Mouse (Mus musculus) liver (tissue): ENCODE data around the gene Kcnab2.
A peak's percentile ranks its signal among the peaks of the same experiment; 100 is the strongest.

Experiments
- DNase-seq: peaks from one replicate; pipeline ENCODE4 v3.0.0-alpha.2; 2020; ENCODE audit warnings: mixed read lengths

Gene Kcnab2

DNA sequence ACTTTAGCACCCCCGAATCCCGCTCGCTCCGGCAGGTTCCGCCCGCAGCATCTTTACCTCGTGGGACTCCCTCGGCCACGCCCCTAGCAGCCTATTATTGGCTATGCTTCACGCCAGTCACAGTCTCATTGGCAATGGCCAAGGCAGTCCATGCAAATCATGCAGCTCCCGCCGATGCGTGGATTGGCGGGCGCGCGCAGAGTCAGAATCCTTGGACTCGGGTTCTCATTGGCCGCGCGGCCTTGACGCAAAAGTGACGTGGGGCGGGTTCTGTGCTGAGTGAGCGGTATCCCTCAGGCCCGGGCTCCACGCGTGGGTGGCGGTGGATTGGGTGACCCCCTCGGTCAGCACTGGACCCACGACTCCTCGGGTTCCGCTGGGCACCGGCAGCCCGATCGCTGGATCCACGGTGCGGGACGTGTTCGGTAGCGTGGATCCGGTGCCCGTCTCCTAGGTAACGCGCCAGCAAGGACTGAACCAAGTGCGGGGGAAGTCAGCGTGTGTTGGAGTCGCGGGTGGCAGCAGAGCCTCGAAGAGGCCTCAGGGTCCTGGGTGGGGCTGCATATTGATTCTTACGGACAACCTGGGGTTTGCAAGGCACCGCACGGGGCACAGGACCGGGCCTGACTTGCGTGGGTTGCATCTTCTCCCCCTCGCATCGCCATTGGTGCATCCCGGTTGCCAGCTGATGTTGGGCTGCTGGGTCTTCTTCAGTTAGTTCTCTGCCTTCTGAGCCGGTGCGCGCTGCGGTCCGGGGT is at the start of gene Kcnab2:
Gene Kcnab2, minus strand, starts transcription at position 406 of the 758 bp plus-strand sequence.
- DNase-seq, result peak; percentile 89

DNA sequence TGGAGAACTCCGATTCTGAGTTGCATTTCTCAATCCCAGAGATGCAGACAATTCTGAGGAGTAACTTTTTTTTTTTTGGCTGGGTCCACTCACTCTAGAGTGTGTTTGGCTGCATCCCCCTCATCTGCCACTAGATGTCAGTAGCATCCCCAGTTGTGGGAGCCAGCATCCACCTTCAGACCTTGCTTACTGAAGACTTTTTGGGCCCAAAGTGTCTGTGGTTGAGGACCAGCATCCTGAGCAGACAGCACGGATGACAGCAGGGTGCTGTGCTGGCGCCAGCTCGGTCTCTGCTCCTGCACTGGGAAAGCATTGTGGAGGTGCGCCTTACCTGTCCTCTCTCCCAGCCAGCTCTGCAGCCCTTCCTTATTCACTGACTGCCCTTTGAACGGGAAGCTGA is 42.4 kb upstream of the Kcnab2 start:
- peak; percentile 48 for DNase-seq

DNA sequence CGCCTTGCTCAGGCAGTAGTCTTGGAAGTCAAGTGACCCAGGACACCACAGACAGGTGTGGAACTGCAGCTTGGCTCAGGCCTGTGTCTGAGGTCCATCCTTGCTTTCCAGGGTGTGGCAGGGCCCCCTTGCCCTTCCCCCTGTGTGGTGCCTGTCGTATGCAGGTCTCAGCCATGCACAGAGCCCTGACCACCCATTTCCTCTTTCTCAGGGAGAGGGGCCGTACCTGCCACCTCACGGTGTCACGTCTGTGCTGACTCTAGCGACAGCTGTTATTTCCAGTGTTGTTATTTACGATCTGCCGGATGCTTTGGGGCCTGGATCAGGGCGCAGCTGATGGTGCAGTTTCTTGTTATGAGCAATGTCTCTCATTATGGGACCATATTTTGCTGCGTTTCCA is 41.4 kb upstream of the Kcnab2 start:
- no peak for DNase-seq

DNA sequence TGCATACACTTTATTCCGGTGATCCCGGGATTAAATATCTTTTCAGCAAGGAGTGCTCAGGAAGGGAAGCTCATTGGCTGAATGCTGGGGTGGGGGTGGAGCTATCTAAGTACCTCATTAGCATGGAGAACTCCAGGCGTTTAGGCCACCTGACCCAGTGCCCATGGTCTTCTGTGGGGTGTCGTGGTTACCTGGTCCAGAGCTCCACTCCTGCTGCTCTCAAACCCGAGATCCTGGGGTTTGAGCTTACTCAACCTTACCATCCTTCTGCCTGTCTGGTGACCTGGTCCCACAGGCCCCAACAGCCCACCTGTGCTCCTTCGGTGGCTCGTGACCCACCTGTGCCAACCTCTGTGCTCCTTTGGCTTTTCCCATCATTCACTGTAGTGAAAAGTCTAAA is 37.2 kb upstream of the Kcnab2 start:
- DNase-seq, result no peak

DNA sequence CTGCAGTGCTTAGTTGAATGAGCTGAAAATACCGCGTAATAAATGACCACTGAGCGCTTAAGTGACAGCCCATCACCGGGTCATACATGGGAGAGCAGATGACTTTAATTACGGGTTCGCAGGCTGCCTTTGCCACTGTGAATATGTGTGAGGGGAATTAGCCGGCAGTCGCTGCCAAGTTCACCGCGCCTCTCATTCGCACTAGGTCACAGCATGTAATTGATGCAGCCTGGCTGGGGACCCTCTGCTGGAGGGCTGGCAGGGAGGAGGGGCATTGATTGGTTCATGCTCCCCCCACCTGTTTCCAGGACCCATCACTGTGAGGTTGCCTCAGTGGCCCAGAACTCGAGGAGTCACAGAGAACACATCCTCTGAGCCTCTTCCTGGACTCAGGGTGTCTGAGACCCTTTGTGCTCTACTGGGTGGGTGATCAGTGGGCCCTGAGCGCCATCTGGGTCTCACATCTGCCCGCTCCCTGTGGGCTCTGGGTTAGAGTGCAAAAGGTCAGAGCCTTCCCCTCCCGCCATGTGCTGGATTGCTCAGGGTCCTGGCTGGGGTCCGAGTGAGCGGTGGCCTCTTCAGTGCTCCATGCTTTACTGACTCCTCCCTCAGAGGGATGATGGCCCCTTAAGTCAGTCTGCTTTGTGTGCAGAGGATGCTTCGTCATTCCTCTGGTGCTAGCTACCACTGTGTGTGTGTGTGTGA is 34.7 kb upstream of the Kcnab2 start:
- DNase-seq, result no peak

DNA sequence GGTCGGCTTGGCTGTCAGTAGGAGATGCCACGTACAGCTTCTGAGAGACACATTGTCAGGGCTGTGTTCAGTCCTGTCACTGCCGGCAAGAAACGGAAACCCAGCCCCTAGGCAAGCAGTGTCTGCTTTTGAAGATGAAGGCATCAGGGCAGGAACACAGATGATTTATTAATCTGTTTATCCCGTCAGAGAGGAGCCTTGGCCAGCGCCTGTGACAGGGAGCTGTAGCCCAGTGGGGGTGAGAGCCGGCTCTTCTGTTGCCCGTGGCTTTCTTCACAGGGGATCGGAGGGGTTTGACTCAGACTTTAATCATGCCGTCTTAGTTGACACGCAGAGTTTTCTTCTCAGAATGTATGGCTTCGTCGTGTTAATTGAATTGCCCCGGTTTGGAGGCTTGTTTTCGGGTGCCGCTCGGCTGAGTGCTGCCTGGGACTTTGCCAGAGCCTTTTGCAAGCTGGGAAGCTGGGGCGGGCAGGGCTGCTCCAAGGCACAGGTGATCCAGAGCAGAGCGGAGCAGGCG is 16.7 kb upstream of the Kcnab2 start:
- DNase-seq, result no peak

DNA sequence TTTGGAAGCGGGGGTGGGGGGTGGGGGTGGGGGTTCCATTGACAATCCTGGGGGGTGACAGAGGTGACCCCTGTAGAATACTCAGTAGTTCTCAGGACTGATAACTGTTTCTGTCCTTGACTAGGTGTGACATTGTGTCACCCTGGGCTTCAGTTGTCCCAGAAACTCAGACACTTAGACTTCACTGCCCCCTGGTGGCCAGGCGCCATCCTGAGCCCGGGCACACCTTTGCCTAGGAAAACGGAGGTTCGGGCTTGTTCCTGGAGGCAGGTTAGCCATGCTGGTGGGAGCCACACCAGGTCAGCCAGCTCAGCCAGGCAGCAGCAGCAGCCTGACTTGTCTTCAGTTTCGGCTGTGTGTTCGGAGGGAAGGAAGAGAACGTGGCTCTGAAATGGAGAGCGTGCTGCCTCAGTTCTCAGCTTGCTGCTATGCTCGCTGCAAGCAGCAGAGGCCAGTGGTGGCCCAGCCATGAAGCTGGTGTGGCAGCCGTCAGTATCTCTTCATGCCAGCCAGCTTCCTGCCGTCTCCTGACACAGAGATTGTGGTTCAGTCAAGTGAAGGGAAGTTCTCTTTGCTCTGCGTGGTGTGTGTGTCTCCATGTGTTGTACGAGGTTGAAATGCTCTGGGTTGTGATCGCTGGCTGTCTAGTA is 13.7 kb upstream of the Kcnab2 start:
- DNase-seq, result peak; percentile 58

DNA sequence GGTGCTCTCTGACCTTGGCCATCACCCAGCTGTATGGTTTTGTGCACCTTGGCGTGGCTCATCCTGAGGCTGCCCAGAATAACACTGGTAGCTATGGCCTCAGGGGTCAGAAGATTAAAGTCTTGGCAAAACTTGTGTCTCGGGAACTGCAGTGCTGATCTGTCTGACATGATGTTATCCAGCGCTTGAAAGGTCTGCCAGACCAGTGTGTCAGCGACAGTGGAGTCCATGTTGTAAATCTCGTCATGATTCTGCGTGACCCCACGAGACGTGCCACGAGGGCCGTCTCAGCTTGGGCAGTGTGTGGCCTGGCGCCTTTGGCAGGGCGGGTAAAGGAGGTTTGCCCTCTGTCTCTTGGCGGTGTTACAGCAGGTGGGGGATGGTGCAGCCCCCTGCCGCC is 12.6 kb upstream of the Kcnab2 start:
- DNase-seq, result no peak

DNA sequence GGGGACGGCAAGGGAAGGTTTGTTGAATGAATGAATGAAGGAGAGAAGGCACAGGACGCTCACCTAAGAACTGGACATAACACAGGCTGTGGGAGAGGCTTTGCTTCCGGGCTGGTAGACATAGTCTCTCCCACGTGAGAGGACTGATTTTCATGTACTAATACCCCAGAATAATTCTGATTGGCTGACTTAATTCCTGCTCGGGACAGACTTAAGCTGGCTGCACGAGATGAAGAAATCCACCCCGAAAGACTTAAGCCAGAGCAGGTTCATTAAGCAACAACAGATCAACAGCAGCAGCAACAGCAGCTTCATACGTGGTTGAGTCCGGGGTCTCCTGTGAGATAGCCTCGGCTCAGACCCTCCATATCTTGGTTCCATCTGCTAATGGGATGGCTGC is 10.4 kb upstream of the Kcnab2 start:
- DNase-seq, result no peak

DNA sequence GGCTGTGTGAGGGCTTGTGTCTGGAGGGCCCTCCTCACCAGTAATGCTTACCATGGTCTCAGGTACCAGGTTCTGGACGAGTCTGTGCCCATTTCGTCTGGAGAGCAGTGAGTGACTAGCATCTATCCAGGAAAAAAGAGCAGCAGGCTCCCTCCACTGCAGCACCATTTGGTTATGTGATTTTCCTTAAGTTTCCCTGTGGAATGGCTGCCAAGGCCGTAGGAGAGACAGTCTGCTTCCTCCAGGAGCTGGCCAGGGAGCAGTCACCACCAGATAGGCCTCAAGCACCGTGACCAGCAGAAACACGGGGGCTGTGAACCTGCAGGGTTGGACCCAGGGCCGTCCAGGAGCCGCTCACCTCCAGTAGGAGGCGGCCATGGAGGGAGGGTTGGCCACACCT is 2.8 kb upstream of the Kcnab2 start:
- DNase-seq, result no peak

DNA sequence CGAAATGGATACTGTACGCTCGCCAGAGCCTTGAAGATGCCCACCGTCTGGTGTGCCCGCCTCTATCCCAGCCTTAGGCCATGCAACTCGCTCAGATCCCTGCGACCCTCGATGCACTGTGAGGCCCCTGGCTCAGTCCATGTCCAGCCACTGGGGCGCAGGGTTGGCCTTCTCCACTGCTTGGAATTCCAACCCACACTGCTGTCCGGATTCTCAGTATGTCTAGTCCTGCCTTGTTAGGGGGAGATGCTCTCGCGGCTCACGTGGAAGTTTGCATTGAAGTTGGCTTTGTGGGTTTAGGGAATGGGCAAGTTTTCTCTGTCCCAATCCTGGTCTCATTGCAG is 525 bp upstream of the Kcnab2 start:
- DNase-seq, result no peak

DNA sequence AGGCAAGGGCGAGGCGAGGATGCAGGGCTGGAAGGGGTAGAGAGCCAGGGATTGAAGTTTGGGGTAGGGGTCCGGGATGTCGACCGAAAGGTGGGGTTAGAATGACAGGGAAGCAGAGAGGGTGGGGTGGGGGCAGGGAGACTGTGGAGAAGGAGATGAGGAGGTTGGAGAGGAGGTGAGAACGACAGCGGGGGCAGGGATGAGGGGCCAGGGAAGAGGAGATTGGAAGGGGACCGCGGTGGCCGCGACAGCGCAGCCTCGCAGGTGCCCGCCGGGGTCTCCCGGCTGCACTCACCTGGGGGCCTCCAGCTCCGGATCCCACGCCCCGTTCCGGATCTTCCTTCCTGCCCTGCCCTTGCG is 585 bp downstream of the Kcnab2 start:
- DNase-seq, result no peak

DNA sequence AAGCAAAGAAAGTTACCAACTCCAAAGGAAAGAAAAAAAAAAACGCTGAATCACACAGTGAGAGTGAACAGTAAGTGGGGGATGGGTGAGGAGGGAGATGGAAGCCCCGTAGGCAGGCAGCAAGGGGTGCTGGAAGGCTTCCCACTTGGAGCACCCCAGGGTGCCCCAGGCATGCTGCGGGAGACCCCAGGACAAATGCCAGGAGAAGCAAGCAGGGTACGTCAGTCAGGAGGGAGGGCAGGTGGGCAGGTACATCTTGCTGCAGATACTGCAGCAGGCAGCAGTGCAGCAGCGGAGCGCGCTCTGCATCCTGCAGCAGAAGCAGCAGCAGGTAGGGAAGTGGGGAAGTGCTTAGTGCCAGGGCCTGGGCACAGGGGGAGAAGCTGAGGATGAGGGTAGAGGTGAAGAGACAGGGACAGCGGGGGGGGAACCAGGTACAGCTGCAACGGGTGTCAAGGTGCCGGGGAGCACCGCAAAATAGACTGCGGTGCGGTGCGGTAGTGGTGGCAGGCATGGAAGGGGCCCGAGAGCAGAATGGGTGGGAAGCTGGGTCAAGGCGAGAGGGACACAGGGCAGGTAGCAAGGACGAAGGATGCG is 1.1 kb downstream of the Kcnab2 start, which contains the start of gene Nphp4:
Gene Nphp4, plus strand, starts transcription at position 280 of the 597 bp plus-strand sequence.
- no peak for DNase-seq

DNA sequence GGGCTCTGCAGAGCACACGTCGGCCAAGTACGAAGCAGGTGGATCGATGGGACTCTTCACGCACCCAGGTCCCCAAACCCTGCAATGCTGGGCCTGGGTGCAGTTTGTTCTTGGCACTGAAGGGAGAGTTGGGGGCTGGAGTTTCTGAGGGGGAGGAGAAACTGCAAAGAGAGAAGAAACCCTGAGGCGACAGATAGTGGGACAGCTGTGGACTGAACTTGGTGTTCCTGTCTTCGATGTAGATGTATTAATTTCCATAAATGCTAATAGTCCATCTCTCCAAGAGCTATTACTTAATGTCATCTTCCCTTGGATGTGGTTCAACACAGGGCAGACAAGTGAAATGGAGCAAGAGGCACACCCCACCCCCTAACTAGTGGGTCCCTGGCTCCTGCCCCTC is 1.7 kb downstream of the Kcnab2 start:
- no peak for DNase-seq

DNA sequence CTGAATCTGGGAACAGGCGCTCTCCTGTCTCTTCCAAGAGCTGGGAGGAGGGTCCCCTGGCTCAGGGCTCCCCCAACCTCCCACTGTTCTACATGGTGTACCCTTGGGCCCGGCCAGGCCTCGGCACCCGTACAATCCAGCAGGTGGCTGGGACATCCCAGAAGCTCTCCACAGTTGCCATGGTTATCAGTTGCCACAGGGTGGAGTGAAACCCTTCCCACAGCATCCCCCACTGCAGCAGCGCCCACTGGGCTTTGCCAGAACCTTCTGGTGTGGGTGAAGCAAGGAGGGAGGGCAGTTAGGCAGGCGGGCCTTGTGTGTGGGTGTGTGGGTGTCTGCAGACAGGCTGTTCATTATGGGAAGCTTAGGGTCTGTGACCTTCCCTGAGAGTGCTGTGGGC is 9.7 kb downstream of the Kcnab2 start:
- DNase-seq, result no peak

DNA sequence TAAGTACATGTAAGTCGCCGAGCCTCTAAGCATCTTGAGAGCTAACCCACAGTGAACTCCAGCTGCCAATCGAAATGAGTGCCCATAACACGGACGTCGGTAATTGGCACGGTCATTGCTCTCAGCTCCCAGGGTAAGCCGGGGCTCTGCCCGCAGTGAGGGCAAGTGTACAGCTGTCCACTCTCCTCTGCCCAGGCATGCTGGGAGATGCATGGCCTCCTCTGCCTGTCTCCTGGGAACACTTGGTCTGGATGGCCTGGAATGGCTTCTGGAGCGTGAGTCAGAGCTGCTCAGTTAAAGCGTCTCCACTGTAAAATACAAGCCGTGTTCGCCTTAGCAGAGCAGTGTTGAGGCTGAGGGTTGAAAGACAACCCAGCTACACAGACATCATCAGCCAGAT is 11.1 kb downstream of the Kcnab2 start:
- no peak for DNase-seq

DNA sequence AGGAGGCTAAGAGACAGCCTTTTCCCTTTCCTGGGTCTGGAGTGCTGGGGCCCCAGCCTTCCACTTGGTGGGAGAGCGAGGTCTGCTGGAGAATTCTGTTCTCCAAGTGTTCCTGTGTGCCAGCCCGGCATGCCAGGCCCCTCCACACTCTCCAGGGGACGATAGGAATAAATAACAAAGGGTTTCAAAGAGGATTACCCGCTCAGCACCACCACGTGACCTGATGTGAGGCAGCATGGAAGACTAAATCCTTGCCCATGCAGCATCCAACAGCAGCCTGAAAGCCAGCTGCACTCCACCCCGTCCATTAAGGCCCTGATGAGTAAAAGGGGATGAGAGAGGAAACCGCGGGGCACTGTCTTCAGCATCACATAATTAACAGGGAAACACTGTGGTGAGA is 12.6 kb downstream of the Kcnab2 start:
- no peak for DNase-seq

DNA sequence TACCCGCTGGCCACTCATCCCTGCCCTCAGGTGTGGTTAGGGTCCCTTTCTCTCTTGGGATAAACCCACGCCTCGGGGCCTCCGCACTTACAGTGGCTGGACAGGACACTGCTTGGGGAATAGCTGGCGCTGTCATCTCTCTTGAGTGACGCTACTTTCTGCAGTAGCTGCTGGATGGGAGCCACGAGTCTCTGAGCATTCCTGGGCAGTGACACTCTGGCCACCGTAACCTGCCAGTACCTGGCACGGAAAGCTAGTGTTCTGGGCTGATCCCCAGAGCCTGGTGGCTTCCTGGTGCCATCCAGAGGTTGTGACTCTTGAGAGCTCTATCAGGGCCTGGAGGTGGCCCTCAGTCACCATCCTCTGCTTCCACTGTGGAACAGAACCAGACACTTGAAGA is 14.5 kb downstream of the Kcnab2 start:
- DNase-seq, result no peak

DNA sequence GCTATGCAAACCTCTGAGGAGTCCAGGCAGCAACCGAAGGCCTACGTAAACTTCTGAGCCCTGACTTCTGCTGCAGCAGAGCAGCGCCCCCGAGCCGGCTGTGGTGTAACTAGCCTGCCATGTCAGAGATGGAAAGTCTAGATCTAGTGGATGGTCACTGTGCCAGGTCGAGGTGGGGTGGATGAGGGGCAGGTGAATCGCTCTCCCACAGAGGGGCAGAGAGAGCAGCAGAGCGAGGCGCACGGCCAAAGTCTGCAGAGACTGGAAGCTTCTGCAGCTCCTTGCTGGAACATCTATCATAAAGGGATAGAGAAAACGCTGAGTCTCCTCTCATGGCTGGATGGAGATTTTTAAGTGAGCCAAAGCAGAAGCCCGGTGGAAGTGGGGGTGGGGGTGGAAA is 15.2 kb downstream of the Kcnab2 start:
- DNase-seq, result no peak

DNA sequence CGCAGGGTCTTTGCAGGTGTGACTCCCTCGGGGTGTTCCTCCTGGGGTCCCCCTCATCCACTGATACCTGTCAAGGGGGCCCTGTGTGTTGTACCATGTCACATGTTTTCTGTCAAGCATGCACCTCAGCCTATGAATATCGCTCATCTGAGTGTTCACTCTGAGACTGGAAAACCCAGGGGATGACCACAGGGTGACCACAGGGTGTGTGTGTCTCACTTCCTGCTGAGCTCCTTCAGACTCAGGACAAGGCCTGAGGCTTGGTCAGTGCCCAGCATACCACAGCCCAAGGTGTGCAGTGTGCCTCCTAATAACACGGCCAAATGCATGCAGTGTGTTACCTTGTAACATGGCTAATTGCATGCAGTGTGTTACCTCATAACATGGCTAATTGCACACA is 20.0 kb downstream of the Kcnab2 start:
- DNase-seq, result no peak

DNA sequence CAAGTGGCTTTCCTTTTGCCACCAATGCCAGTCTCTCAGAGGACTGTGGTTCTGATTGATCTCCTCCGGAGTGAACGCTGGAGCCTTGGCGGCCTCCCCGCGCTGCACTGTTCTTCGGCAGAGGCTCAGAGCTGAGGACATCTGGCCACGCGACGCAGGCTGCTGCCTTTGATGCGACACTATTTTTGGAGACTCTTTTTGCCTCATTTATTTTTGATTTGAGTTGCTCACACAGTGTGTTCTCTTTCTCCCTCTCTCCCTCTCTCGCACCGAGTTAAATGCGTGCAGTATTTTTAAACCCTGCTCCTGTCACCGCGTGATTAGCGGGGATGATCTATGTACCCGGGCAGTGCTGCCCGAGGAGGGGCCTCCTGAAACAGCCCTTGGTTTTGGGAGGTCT is 21.1 kb downstream of the Kcnab2 start:
- DNase-seq, result no peak

DNA sequence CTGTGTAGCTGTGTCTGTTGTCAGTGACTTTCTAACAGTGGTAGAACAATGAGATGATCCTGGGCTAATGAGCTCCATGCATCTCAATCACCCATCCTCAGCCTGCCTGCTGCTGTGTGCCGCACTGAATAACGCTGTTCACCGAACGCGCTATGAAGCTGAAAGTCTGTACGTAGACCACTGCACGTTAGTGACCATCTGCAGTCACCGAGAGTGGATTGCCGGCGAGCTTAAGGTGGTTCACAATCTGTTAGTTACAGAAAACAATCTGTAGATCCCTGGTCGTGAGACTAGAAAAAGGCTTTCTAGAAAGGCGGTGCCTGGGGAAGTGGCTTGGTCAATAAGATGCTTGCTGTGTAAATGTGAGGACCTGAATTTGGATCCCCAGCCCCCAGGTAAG is 23.5 kb downstream of the Kcnab2 start:
- DNase-seq, result no peak

DNA sequence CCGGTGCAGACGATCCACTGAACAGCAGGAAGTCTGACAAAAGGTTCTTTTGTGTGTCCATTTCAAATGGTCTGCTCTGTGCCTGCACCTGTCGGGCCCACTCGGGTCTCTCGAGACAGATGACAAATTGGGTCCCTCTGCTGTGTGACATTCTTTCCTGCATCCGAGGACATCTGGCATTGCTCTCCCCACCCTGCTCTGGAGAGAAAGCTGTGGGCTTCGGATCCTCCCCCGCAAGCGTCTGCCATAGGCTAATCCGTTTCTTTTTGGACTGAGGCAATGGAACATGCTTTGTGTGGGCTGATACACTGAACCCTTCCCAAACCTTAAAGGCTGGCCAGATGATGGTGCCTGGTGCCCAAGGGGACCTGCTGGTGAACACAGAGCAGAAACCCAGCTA is 24.6 kb downstream of the Kcnab2 start:
- DNase-seq, result no peak

DNA sequence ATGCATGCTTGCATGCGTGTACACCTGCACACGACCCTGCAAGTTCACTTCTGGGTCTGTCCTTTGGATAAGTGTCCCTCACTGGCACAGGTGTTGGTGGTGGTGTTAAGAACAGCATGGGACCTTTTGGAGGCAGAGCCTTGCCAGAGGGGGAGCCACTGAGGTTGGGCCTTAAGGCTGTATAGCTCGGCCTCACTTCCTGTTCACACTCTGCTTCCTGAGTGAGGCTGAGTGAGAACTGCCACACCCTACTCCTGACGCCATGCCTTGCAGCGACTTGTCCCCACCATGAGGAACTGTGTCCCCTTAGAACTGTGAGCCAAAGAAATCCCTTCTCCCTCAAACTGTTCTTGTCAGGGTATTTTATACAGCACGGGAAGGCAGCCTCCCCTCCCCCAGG is 26.3 kb downstream of the Kcnab2 start:
- DNase-seq, result no peak
